Mouse (Mus musculus): Measurements from ENCODE around the gene Gm37240.

DNA sequence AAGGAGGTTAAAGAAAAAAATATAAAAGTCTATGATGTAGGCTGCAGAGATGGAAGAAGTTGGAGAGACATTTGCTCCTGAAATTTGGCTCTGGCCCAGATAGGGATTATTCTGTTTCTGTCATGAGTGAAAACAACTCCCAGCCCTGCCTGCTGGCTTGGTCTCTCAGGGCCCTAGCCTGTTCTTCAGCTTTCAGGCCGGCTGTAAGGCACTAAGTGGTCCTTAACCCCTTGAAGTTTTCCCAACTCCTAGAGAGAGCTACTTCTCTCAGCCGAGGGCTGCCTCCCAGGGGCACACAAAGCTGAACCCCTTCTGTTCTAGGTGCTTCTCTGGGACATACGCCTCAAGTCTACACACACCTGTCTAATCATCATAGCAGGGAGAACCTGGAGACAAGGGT lies 1414.8 kb downstream of the Gm37240 start:
- TF ChIP-seq POLR2A (IDR thresholded peaks at IDR 0.05; ENCODE audit: borderline replicate concordance, insufficient read depth, low read length): no peak
- no peak for TF ChIP-seq CTCF (IDR thresholded peaks at IDR 0.05; ENCODE audit: borderline replicate concordance, insufficient read depth, low read depth, low read length)
